Mouse (Mus musculus) layer of hippocampus, adult 11-12 months (tissue): ENCODE data around the gene Npas2.

Experiments
- DNase-seq: peaks from one replicate; pipeline ENCODE4 v3.0.0; 2022; ENCODE audit warnings: low spot score

Gene Npas2

GRCm38 (mm10) chr1:39192997-39193861, at the start of gene Npas2:
Npas2 (plus strand) TSS chr1:39193731.
- peak; percentile 24 for DNase-seq

DNA sequence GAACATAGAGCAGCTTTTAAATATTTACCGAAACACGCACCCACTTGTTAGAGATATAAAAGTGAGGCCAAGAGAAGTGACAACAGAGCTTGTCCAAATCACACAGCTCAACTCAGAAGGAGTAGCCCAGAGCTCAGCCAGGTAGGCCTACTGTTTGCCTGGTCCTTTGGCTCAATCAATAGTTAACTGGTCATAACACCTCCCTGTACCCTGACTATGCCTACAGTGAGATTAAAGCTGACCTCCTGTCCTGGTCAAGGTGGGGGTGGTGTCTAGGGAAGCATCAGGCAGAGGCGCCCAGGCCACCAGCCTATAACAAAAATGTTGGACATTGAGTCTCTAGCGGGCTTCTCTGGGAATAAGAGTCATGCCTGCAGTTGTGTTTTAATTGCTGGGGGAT, 36.8 kb upstream of the Npas2 start:
- DNase-seq = no peak

DNA sequence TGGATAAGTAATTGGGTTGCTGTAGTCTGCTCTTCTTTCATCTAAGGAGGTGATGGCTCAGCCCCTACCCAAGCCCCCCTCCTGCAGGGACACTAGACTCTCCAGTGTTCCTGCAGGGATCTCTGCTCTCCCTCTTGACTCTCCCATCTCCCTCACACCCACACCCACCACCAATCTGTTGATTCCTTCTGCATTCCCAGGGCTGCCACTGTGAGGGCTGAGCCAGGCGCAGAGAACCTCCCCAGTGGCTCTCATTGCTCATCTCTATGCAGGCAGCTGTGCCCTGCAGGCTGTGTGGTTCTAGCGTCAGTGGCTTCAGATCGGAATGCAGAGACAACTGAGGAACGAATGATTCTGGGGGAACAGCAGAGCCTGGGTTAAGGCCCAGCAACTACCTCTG, 33.4 kb upstream of the Npas2 start:
- peak; percentile 42 for DNase-seq

GRCm38 (mm10) chr1:39163077-39163476, 30.5 kb upstream of the Npas2 start:
- no peak for DNase-seq

DNA sequence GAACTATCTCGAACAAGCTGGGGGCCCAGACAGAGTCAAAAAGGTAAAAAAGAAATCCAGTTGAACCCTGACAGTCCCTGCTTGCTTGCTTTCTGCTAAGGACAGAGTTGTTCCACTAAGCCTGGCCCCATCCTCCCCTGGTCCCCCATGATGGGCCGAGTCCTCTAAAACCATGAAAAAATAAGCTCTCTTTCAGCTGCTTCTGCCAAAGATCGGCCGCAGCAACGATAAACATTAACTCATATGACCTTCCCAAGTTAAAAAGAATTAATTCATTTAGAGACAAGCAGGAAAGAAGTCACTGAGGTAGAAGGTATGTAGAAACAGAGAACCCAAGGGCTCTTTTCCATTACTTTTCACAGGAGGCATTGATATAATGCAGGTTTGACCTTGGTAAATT, 16.8 kb upstream of the Npas2 start:
- no peak for DNase-seq

- DNase-seq = peak; percentile 67
Measured at GRCm38 (mm10) chr1:39177211-39177610, 16.3 kb upstream of the Npas2 start.

DNA sequence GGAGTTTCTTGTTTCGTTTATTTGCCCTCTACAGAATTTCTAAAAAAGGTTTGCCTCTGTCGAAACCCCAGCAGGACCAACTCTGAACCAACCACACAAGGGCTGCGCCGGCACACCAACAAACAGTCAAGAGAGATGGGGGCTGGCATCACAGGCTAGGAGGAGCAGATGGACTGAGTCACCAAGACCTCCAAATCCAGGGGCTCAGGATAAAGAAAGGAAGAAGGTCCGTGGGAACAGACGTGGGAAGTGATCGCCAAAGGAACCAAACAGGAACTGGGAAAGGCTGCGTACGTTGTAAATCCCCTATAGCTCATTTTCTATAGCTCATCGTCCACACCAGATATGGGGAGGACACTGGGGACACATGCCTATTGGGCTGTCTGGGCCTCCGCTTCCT, 13.7 kb upstream of the Npas2 start:
- no peak for DNase-seq

DNA sequence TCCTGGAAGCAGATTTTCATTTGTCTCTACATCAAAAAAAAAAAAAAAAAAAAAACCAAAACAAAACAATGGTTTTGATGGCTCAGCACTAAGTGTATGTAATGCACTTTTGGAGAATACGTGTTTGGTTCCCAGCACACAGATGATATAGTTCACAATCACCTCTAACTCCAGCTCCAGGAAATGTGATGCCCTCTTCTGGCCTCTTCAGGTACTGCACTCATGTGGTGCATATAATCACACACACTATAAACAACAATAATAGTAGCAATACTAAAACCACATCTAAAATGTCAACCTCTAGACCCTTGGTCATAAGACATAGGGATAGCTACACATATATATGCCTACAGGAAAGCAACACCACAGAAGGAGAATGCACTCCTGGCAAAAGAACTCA, 13.0 kb upstream of the Npas2 start:
- no peak for DNase-seq

DNA sequence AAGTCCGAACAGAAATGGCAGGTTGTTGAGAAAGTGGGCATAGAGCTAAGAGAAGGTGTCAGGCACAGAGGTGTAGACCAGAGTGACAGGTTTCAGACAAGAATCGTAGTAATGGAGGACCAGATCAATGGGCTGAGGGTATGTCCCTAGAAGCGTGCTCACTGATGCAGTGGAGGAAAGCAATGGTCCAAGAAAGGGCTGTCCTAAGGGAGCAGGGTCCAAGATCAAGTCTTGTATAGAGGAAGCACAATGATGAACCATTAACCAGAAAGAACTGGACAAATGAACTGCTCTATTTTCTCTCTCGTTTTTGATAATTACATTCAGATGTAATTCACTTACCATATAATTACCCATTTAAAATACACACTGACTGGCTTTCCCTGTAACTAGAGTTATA, 11.6 kb upstream of the Npas2 start:
- DNase-seq = no peak

DNA sequence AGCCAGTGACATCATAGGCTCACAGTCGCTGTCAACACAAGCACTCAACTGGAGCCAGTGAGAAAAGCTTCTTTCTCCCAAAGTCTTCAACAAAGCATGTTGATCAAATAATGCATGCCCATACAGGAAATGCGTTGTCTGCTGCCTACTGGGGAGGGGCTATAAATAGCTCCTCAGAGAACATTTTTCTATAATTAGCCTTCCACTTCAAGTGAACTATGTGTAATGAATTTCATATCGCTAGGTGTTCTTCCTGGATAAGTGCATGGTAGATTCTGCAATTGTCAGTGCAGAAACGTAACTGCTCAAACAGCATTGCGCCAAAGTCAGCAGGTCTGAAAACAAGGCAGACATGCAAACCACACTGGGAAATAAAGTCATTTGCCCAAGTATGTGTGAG, 7.7 kb upstream of the Npas2 start:
- no peak for DNase-seq

GRCm38 (mm10) chr1:39186711-39187437, 6.7 kb upstream of the Npas2 start:
- no peak for DNase-seq

GRCm38 (mm10) chr1:39191122-39191521, 2.4 kb upstream of the Npas2 start:
- DNase-seq = no peak

DNA sequence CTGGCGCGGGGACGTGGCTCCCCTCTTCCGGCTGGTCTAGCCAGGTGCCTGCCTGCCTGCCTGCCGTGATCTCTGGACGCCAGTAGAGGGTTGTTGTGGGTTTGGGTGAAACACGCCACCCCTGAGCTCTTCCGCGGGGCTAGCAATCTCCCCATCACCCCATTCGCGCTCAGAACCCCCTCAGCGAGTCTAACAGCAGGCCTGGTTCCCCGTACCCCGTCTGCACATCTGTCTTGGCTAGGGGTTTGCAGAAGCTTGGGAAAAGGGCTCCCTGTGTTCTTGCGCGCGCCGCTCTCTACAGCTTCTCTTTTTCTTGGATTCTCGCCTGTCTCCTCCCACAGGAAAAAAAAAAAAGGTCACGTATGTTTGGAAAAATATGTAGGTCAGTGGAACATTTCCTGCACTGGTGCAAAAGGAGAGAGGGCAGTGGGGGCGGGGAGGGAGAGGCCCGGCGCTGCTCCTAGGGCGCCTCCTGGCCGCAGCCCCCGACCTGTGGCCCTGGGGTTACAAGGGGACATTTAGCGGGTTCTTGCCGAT, 1.0 kb upstream of the Npas2 start:
- DNase-seq = peak; percentile 49

- peak; percentile 49 for DNase-seq
Measured at GRCm38 (mm10) chr1:39193862-39194675, 538 bp downstream of the Npas2 start.

DNA sequence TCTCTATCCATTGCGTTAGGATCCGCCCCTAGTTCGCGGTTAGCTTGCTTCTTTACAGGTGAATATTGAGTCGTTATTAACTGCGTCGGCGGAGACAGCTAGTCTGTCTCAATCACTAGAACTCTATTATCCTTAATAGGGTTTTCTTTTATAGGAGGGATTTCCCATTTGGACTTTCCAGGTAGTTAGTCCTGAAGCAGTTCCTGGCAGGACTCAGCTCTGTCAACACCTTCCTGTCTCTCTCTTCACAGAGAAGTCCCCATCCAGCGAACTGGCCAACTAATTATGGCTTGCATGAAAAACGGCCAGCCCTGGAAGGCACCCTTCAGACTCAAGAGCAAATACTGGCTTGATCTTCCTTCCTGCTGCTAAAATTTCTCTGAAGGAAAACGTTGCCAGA, 1.4 kb downstream of the Npas2 start:
- DNase-seq = no peak

DNA sequence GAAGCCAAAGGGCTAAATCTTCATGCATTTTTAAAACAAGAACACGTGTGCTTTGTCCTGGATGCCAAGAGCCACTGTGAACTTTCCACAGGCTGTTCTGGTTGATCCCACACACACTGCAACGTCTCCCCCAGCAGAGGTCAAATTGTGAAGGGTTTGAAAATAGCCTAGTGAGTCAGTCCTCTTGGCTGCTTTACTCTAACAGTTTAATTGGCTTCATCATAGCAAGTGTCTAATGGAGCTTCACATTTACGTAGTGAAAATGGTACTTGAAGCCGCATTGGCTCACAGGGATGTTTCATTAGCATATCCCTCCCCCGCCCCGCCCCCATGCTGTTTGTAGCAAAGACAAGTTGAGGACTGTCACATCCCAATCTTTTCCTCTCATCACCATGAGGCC, 2.6 kb downstream of the Npas2 start:
- no peak for DNase-seq

DNA sequence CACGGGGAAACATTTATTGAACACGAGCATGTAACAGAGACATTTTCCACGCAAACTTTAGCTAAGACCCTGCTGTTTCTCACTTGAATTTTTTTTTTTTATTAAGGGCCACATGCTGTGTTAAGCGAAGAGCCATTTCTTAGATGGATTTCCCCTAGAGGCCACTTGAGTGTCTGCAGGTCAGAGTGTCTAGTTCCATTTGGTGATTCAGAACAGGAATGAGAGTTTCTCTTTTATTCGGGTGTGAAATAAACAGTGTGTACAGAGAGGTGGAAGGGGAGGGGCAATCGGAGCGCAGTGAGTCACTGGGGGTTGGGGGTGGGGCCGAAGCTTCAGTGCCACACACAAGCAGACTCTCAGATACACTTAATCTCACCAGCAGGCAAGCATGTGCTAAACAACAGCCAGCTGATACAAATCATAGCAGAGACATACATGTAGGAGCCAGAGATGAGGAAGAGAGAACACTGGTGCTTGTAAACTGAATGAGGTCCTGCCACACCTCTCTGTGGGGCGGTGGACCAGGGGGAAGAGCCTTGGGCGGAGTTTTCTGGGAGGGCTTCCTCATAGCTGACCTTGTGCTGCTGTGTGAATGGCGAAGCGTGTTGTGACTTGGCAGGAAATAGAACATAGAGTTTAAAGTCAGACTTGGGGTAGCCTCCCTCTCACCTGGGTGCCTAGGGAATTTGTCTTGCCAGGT, 3.3 kb downstream of the Npas2 start:
- DNase-seq = no peak

GRCm38 (mm10) chr1:39205021-39205420, 11.5 kb downstream of the Npas2 start:
- no peak for DNase-seq

- no peak for DNase-seq
Measured at GRCm38 (mm10) chr1:39205697-39206096, 12.2 kb downstream of the Npas2 start.

- DNase-seq = peak; percentile 37
Measured at GRCm38 (mm10) chr1:39206942-39207341, 13.4 kb downstream of the Npas2 start.

DNA sequence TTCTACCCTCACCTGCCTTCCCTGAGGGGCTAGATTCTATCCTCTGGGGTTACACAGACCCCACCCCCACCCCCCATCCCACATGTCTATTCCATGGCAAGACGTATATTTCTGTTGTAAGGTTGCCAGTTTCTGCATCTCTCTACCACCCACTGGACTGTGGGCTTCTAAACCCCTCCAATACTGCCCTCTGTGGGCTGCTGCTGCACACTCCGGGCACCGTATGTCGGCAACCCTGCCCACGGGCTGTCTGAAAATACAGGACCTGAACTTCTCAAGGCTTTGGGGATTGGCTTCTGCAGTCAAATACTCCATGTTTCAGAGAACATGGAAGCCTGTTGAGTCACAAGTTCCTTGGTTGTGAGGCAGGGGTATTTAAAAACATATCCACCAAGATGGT, 17.4 kb downstream of the Npas2 start:
- DNase-seq = no peak

GRCm38 (mm10) chr1:39212982-39213381, 19.5 kb downstream of the Npas2 start:
- DNase-seq = no peak
